Mouse (Mus musculus): ENCODE measurements at regions not wholly inside any gene's neighbourhood (a gene's known extent, or its start where the extent isn't known, plus 50 kb on each side); places are given as distances from the start of the nearest gene placed in this dataset.

DNA sequence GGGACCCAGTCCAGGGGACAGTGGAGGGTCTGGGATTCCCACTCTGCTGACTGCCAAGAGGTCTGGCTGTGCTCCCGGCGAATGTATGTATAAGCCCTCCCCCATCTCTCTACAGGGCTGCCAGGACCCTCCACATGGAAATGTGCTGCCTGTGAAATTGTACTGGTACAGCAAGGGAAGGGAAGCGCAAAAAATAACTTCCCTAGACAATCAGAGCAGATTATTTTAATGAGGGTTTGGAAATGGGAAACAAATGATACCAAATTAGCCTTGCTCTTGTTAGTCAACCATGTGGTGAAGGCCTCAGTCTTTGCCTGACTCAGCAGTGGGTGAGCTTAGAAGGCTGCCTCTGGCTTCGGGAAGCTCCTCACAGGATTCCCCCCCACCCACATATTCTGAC, 386.8 kb upstream of the Plxna2 start:
- no peaks in the 10 kb centered on the region for H3K36me3 ChIP-seq (ENCODE audit: control insufficient read depth, insufficient read depth)
- H3K4me1 ChIP-seq (replicated peaks; ENCODE audit: control insufficient read depth, insufficient read depth, low read length): no peaks in the 10 kb centered on the region
- no peak overlapping the region for H3K4me2 ChIP-seq (replicated peaks; ENCODE audit: low read depth)
- H3K27me3 ChIP-seq (replicated peaks; ENCODE audit: control insufficient read depth, insufficient read depth, low read length): no peaks in the 10 kb centered on the region
- no peaks in the 10 kb centered on the region for H3K9me3 ChIP-seq (ENCODE audit: control insufficient read depth)
- no peak overlapping the region for H3K9ac ChIP-seq (ENCODE audit: low read depth, low read length)
- no peak for ATAC-seq
- no peak for TF ChIP-seq CTCF (IDR thresholded peaks at IDR 0.05; ENCODE audit: low read depth)
- 53% methylated on average over 4 of the region's 4 CpGs for WGBS
- H3K4me3 ChIP-seq (ENCODE audit: low read depth, low read length): no peak overlapping the region
- H3K27ac ChIP-seq (ENCODE audit: low read depth, low read length): no peak overlapping the region

GRCm38 (mm10) chr1:194226550-194227160, 391.4 kb upstream of the Plxna2 start:
- 40% methylated on average over 6 of the region's 6 CpGs for whole genome bisulfite sequencing
- no peak overlapping the region for H3K9ac ChIP-seq (ENCODE audit: low read depth, low read length)
- ATAC-seq: no peak

GRCm38 (mm10) chr1:194225786-194226185, 392.2 kb upstream of the Plxna2 start:
- no peak overlapping the region for H3K4me3 ChIP-seq (ENCODE audit: low read depth, low read length)
- no peak overlapping the region for H3K9ac ChIP-seq (ENCODE audit: low read depth, low read length)
- no peak for TF ChIP-seq CTCF (IDR thresholded peaks at IDR 0.05; ENCODE audit: low read depth)
- H3K4me1 ChIP-seq (replicated peaks; ENCODE audit: control insufficient read depth, insufficient read depth, low read length): no peaks in the 10 kb centered on the region
- H3K27ac ChIP-seq (ENCODE audit: low read depth, low read length): no peak overlapping the region
- H3K4me2 ChIP-seq (replicated peaks; ENCODE audit: low read depth): no peak overlapping the region
- H3K9me3 ChIP-seq (ENCODE audit: control insufficient read depth): no peaks in the 10 kb centered on the region
- ATAC-seq: no peak
- 22% methylated on average over 1 of the region's 1 CpGs for WGBS
- H3K27me3 ChIP-seq (replicated peaks; ENCODE audit: control insufficient read depth, insufficient read depth, low read length): no peaks in the 10 kb centered on the region
- H3K36me3 ChIP-seq (ENCODE audit: control insufficient read depth, insufficient read depth): no peaks in the 10 kb centered on the region

More at GRCm38 (mm10) chr1:194226550-194227160, 391.4 kb upstream of the Plxna2 start:
- Histone ChIP-seq H3K36me3 (ENCODE audit: control insufficient read depth, insufficient read depth) (no peaks in the 10 kb centered on the region), H3K9me3 (ENCODE audit: control insufficient read depth) (no peaks in the 10 kb centered on the region), H3K4me2 (replicated peaks; ENCODE audit: low read depth) (no peak overlapping the region), H3K27me3 (replicated peaks; ENCODE audit: control insufficient read depth, insufficient read depth, low read length) (no peaks in the 10 kb centered on the region), H3K4me3 (ENCODE audit: low read depth, low read length) (no peak overlapping the region), H3K4me1 (replicated peaks; ENCODE audit: control insufficient read depth, insufficient read depth, low read length) (no peaks in the 10 kb centered on the region), H3K27ac (ENCODE audit: low read depth, low read length) (no peak overlapping the region)
- TF ChIP-seq CTCF (IDR thresholded peaks at IDR 0.05; ENCODE audit: low read depth): no peak

DNA sequence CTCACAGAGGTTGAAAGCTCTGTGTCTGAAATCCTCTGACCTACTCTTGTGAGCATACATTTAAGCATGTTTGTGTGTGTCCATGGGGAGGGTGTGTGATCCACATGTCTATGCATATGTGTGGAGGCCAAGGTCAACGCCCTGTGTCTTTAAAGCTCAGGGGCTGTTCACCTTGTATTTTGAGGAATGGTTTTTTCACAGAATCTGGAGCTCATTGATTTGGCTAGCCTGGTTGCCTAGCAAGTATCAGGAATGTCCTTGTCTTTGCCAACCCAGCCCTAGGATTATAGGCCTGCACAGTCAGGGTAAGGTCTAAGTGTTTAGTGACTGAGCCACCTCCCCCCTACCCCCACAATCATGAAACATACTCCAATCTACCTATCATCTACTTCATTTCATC, 394.0 kb upstream of the Plxna2 start:
- Histone ChIP-seq H3K9me3 (ENCODE audit: control insufficient read depth) (no peaks in the 10 kb centered on the region), H3K9ac (ENCODE audit: low read depth, low read length) (no peak overlapping the region), H3K4me3 (ENCODE audit: low read depth, low read length) (no peak overlapping the region), H3K36me3 (ENCODE audit: control insufficient read depth, insufficient read depth) (no peaks in the 10 kb centered on the region), H3K4me1 (replicated peaks; ENCODE audit: control insufficient read depth, insufficient read depth, low read length) (no peaks in the 10 kb centered on the region), H3K27me3 (replicated peaks; ENCODE audit: control insufficient read depth, insufficient read depth, low read length) (no peaks in the 10 kb centered on the region), H3K4me2 (replicated peaks; ENCODE audit: low read depth) (no peak overlapping the region), H3K27ac (ENCODE audit: low read depth, low read length) (no peak overlapping the region)
- 72% methylated on average over 1 of the region's 1 CpGs for WGBS
- no peak for TF ChIP-seq CTCF (IDR thresholded peaks at IDR 0.05; ENCODE audit: low read depth)
- ATAC-seq: no peak

DNA sequence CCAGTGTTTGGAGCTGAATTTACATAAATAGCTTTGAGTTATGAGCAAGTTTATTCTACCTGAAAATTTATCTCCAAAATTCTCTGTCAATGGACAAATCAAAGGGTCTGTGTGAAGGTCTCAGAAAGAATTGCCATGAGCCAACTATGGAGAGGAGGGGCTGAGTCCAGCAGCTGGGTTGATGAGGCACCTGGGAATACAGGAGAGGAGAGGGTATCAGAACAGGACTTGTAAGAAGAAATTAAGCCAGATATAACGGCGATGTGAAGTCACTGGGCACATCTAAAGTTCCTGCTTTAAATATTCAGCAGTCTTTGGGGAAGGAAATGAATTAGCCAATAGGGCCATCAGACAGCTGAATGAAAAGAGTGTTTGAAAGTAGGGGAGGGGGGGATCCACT, 394.4 kb upstream of the Plxna2 start:
- Histone ChIP-seq H3K4me3 (ENCODE audit: low read depth, low read length) (no peak overlapping the region), H3K9ac (ENCODE audit: low read depth, low read length) (no peak overlapping the region), H3K4me1 (replicated peaks; ENCODE audit: control insufficient read depth, insufficient read depth, low read length) (no peaks in the 10 kb centered on the region), H3K36me3 (ENCODE audit: control insufficient read depth, insufficient read depth) (no peaks in the 10 kb centered on the region), H3K4me2 (replicated peaks; ENCODE audit: low read depth) (no peak overlapping the region), H3K27ac (ENCODE audit: low read depth, low read length) (no peak overlapping the region), H3K27me3 (replicated peaks; ENCODE audit: control insufficient read depth, insufficient read depth, low read length) (no peaks in the 10 kb centered on the region), H3K9me3 (ENCODE audit: control insufficient read depth) (no peaks in the 10 kb centered on the region)
- 42% methylated on average over 2 of the region's 2 CpGs for WGBS
- no peak for TF ChIP-seq CTCF (IDR thresholded peaks at IDR 0.05; ENCODE audit: low read depth)
- ATAC-seq: no peak

- Histone ChIP-seq H3K9ac (ENCODE audit: low read depth, low read length) (no peak overlapping the region), H3K9me3 (ENCODE audit: control insufficient read depth) (no peaks in the 10 kb centered on the region), H3K4me3 (ENCODE audit: low read depth, low read length) (no peak overlapping the region), H3K36me3 (ENCODE audit: control insufficient read depth, insufficient read depth) (no peaks in the 10 kb centered on the region), H3K27ac (ENCODE audit: low read depth, low read length) (no peak overlapping the region), H3K4me1 (replicated peaks; ENCODE audit: control insufficient read depth, insufficient read depth, low read length) (no peaks in the 10 kb centered on the region), H3K27me3 (replicated peaks; ENCODE audit: control insufficient read depth, insufficient read depth, low read length) (no peaks in the 10 kb centered on the region), H3K4me2 (replicated peaks; ENCODE audit: low read depth) (no peak overlapping the region)
- 2% methylated on average over 9 of the region's 9 CpGs for WGBS
- 0 out of 2 replicates have a peak, but pooled peaks have one; percentile 25 for ATAC-seq
- TF ChIP-seq CTCF (IDR thresholded peaks at IDR 0.05; ENCODE audit: low read depth): peak; percentile 91
Measured at GRCm38 (mm10) chr1:194223015-194223414, 395.0 kb upstream of the Plxna2 start.

All from intestine, postnatal 0 days (tissue).